Mouse (Mus musculus) liver, adult 2 months (tissue): ENCODE results near the gene Kazn.

Experiments used
- CTCF ChIP-seq: fragments of 200-500 bp; IDR thresholded peaks from 2 replicates; pipeline ENCODE4 v1.5.1; 2011; ENCODE audit warnings: low read depth, low read length, control low read depth
- POLR2A ChIP-seq: fragments of 200-500 bp; IDR thresholded peaks from 2 replicates; pipeline ENCODE4 v1.6.1; 2011; ENCODE audit warnings: low read length, control low read depth; ENCODE audit not compliant: insufficient read depth; ENCODE audit errors: extremely low read depth

GRCm38 (mm10) chr4:142147671-142148070, 91.5 kb downstream of the Kazn start:
- TF ChIP-seq CTCF (no peak), POLR2A (no peak)
